Mouse (Mus musculus) kidney, embryonic 14.5 days (tissue): ENCODE measurements around the gene Egln2. TPM values are rescaled to one million over a fixed set of nuclear protein-coding genes. Genes with fewer than 3 reads are reported as not detected.
A peak's percentile ranks its signal among the peaks of the same experiment; 100 is the strongest.

Experiments used
- ATAC-seq: fragments of 200-750 bp; cut with Nextera tagmentation; 2 replicates; pipeline ENCODE4 v1.8.0; 2017; ENCODE audit warnings: moderate number of reproducible peaks, mild to moderate bottlenecking, moderate TSS enrichment, moderate library complexity; ENCODE audit not compliant: low FRiP score, low TSS enrichment
- H3K27ac ChIP-seq: fragments of 300-500 bp; sonication (generic); 2 replicates; pipeline ENCODE4 v1.5.1; 2014; ENCODE audit warnings: low read depth, mild to moderate bottlenecking, low read length, moderate library complexity, mixed read lengths
- H3K27me3 ChIP-seq: fragments of 300-500 bp; sonication (generic); 2 replicates; pipeline ENCODE4 v1.6.1; 2014; ENCODE audit warnings: mild to moderate bottlenecking, low read length; ENCODE audit not compliant: control insufficient read depth, insufficient read depth
- H3K36me3 ChIP-seq: fragments of 300-500 bp; sonication (generic); 2 replicates; pipeline ENCODE4 v1.6.1; 2014; ENCODE audit warnings: low read length, mixed read lengths; ENCODE audit not compliant: control insufficient read depth, insufficient read depth
- H3K4me1 ChIP-seq: fragments of 300-500 bp; sonication (generic); 2 replicates; pipeline ENCODE4 v1.6.1; 2014; ENCODE audit warnings: low read length, mixed read lengths; ENCODE audit not compliant: control insufficient read depth, insufficient read depth
- H3K4me2 ChIP-seq: fragments of 300-500 bp; sonication (generic); replicated peaks from 2 replicates; pipeline ENCODE4 v1.6.1; 2014; ENCODE audit warnings: low read depth, mild to moderate bottlenecking, low read length
- H3K4me3 ChIP-seq: fragments of 300-500 bp; sonication (generic); 2 replicates; pipeline ENCODE4 v1.5.1; 2014; ENCODE audit warnings: mild to moderate bottlenecking, low read length
- H3K9ac ChIP-seq: fragments of 300-500 bp; sonication (generic); 2 replicates; pipeline ENCODE4 v1.6.1; 2014; ENCODE audit warnings: low read depth, mild to moderate bottlenecking, low read length, moderate library complexity
- H3K9me3 ChIP-seq: fragments of 300-500 bp; sonication (generic); 2 replicates; pipeline ENCODE4 v1.6.1; 2016; ENCODE audit warnings: low read length; ENCODE audit not compliant: control insufficient read depth
- WGBS: fragments of 180-500 bp; shearing (Covaris S2); extraction: QIAGEN DNeasy Blood & Tissue Kit; methylation state at CpG from one replicate; pipeline ENCODE4 v1.1.7; 2014; 5-methylcytosine and 5-hydroxymethylcytosine counted together
- polyA plus RNA-seq: library from polyadenylated mRNA; unstranded; fragments of >200 nt; fragmentation: Nextera tagmentation; extraction: Ambion mirVana; gene quantifications from 2 replicates; pipeline ENCODE4 v1.2.1, GENCODE M21; 2014

Egln2 gene
- polyA plus RNA-seq, 1 experiment from 2014 or later, result 37.8 TPM

- Histone ChIP-seq H3K4me2 (peak overlapping the region; percentile 59), H3K4me3 (peak overlapping the region; percentile 71), H3K27ac (peak overlapping the region; percentile 77; the same call in 1 of the 2 replicates), H3K36me3 (peaks cover 10% of the 10 kb centered on the region), H3K9me3 (no peaks in the 10 kb centered on the region), H3K27me3 (no peaks in the 10 kb centered on the region), H3K9ac (no peak overlapping the region), H3K4me1 (0 out of 2 replicates have a peak, but pooled peaks cover 8% of the 10 kb centered on the region)
- ATAC-seq, result no peak
- 47% methylated on average over 16 of the region's 16 CpGs for WGBS
Measured at GRCm38 (mm10) chr7:27179217-27179918, 12.8 kb upstream of the Egln2 start.

DNA sequence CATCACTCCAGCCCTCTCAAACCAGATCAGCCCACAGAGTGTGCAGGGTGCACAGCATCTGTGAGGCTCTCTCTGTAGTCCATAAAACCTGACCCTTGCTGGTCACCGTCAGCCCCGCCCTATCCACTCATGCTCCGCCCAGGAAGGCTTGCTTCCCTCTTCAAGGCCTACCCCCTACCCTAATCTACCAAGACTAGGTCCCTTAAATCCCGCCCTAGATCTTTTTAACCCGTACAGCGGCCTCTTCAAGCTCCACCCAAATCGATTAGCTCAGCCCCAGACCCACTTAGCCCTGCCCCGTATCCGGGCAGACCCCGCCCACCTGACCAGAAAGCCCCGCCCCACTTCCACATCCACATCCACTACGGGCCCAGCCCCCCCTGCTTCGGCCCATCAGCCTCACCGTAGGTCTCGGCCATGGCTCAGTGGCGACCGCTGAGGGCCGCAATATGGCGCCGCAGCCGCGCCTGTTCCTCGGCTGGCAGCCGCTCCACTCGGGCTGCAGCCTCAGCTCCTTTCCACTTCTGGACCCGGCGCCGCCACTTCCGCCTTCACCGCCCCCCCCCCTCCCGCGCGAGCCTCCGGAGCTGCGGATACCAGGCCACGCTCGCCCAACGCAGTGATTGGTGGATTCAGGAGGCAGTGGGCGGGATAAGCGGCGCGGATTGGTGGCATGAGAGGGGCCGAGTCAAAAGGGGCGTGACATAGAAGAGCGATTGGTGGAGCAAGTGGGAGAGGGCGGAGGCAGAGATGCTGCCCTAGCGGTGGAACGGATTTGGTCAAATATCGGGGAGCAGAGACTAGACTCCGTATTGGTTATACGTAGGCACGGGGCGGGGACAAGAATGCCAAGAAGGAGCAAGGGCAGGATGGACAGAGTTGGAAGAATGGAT, 12.0 kb upstream of the Egln2 start, which contains the start of gene Rab4b:
Gene Rab4b, minus strand, starts transcription at position 573 of the 893 bp plus-strand sequence.
- ATAC-seq, result peak; percentile 98
- under 1% methylated on average over 53 of the region's 53 CpGs for WGBS
- Histone ChIP-seq H3K9me3 (no peaks in the 10 kb centered on the region), H3K9ac (peak within 1 kb of the TSS; percentile 63), H3K27ac (peak within 1 kb of the TSS; percentile 90), H3K4me2 (peak within 1 kb of the TSS; percentile 59), H3K27me3 (no peaks in the 10 kb centered on the region), H3K4me3 (peak within 1 kb of the TSS; percentile 71), H3K36me3 (peaks cover 11% of the 10 kb centered on the region), H3K4me1 (0 out of 2 replicates have a peak, but pooled peaks cover 8% of the 10 kb centered on the region)

GRCm38 (mm10) chr7:27177942-27178323, 11.3 kb upstream of the Egln2 start:
- 16% methylated on average over 4 of the region's 4 CpGs for whole genome bisulfite sequencing
- H3K4me2 ChIP-seq, result peak overlapping the region; percentile 47
- H3K27me3 ChIP-seq, result no peaks in the 10 kb centered on the region
- ATAC-seq, result no peak
- peak overlapping the region; percentile 71 for H3K4me3 ChIP-seq
- H3K4me1 ChIP-seq, result 0 out of 2 replicates have a peak, but pooled peaks cover 8% of the 10 kb centered on the region
- peak overlapping the region; percentile 90 for H3K27ac ChIP-seq
- no peaks in the 10 kb centered on the region for H3K9me3 ChIP-seq
- peaks cover 7% of the 10 kb centered on the region for H3K36me3 ChIP-seq
- peak overlapping the region; percentile 63; the same call in 1 of the 2 replicates for H3K9ac ChIP-seq

- H3K9me3 ChIP-seq, result no peaks in the 10 kb centered on the region
- ATAC-seq, result no peak
- peaks cover 23% of the 10 kb centered on the region for H3K36me3 ChIP-seq
- no peak overlapping the region for H3K27ac ChIP-seq
- WGBS, result 89% methylated on average over 7 of the region's 7 CpGs
- H3K4me2 ChIP-seq, result no peak overlapping the region
- H3K27me3 ChIP-seq, result no peaks in the 10 kb centered on the region
- no peak overlapping the region for H3K4me3 ChIP-seq
- 0 out of 2 replicates have a peak, but pooled peaks cover 8% of the 10 kb centered on the region for H3K4me1 ChIP-seq
- no peak overlapping the region for H3K9ac ChIP-seq
Measured at GRCm38 (mm10) chr7:27174896-27175295, 8.3 kb upstream of the Egln2 start.

DNA sequence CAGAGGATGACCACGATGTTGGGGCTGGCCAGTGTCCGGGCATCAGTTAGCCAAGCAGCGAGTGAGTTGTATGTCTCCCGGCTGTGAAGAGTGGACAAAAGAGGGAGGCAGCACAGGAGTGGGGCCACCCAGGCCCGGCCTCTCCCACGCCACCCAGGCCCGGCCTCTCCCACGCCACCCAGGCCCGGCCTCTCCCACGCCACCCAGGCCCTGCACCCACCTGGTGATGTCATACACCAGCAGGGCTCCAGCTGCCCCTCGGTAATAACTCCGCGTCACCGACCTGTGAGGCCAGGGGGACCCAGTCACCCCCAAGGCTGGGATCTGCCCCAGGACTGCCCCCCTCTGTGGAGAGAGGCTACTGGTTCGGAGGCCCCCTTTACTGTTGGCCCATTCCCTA, 7.9 kb upstream of the Egln2 start:
- no peak overlapping the region for H3K4me3 ChIP-seq
- H3K4me2 ChIP-seq, result no peak overlapping the region
- 87% methylated on average over 15 of the region's 15 CpGs for WGBS
- 0 out of 2 replicates have a peak, but pooled peaks cover 7% of the 10 kb centered on the region for H3K4me1 ChIP-seq
- no peak overlapping the region for H3K27ac ChIP-seq
- H3K27me3 ChIP-seq, result no peaks in the 10 kb centered on the region
- no peaks in the 10 kb centered on the region for H3K9me3 ChIP-seq
- H3K9ac ChIP-seq, result no peak overlapping the region
- no peak for ATAC-seq
- peaks cover 24% of the 10 kb centered on the region for H3K36me3 ChIP-seq

DNA sequence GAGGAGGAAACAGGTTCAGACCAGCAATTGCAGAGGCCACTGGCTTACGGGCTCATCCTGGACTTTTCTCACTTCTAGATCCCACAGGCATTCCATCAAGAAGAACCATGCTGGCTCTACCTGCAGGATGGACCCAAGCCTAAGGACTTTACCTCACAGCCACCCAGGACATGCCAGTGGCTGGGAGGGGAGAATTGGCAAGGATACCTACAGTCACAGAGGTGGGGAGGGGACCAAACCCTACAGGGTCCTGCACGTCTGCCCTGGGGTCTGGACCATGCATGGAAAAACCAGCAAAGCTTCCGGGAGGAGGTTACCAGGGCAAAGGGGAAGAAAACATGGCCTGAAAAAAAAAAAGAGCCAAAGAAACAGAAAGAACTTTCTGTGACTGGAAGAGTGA, 4.4 kb upstream of the Egln2 start:
- Histone ChIP-seq H3K4me2 (no peak overlapping the region), H3K9me3 (no peaks in the 10 kb centered on the region), H3K27ac (no peak overlapping the region), H3K9ac (no peak overlapping the region), H3K27me3 (no peaks in the 10 kb centered on the region), H3K4me3 (no peak overlapping the region), H3K4me1 (no peaks in the 10 kb centered on the region), H3K36me3 (peaks cover 24% of the 10 kb centered on the region)
- 78% methylated on average over 3 of the region's 3 CpGs for WGBS
- ATAC-seq, result no peak

- 81% methylated on average over 5 of the region's 5 CpGs for WGBS
Measured at GRCm38 (mm10) chr7:27168371-27168770, 1.8 kb upstream of the Egln2 start.

DNA sequence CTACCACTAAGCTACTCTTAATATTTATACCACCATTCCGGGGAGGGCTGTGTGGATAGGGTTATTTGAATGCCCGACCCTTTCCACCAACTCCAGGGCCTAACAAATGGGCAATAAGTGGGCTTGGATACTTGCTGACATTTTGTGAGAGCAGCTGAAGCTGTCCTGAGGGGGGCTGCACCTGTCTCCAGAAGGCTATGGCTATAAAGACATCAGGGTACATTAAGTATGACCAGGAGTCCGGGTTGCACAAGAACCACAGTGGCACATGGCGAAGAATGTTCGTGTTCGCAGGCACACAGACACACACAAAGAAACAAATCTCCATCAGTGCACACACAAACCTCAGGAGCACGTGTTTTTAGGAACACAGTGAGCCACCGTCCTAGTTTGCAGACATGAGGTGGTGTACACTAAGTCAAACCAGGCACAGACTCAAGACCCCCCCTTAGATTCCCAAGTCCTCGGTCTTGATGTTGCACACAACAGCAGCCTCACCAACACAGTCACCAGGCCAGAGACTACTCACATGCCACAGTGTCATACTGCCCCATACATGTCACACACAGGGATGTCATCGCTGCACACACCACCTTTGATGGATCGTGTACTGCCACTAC, 983 bp upstream of the Egln2 start:
- no peaks in the 10 kb centered on the region for H3K9me3 ChIP-seq
- peak overlapping the region; percentile 51 for H3K4me2 ChIP-seq
- 73% methylated on average over 11 of the region's 11 CpGs for WGBS
- H3K27me3 ChIP-seq, result no peaks in the 10 kb centered on the region
- H3K27ac ChIP-seq, result peak overlapping the region; percentile 97
- peaks cover 29% of the 10 kb centered on the region for H3K4me1 ChIP-seq
- peak overlapping the region; percentile 73 for H3K4me3 ChIP-seq
- H3K36me3 ChIP-seq, result peaks cover 36% of the 10 kb centered on the region
- ATAC-seq, result no peak
- peak overlapping the region; percentile 87 for H3K9ac ChIP-seq

More at GRCm38 (mm10) chr7:27168371-27168770, 1.8 kb upstream of the Egln2 start:
- Histone ChIP-seq H3K4me3 (no peak overlapping the region), H3K4me1 (peaks cover 23% of the 10 kb centered on the region), H3K4me2 (no peak overlapping the region), H3K27me3 (no peaks in the 10 kb centered on the region), H3K9me3 (no peaks in the 10 kb centered on the region), H3K36me3 (peaks cover 34% of the 10 kb centered on the region), H3K9ac (no peak overlapping the region), H3K27ac (no peak overlapping the region)
- no peak for ATAC-seq
